Mouse (Mus musculus): Measurements from ENCODE around the gene Kirrel3. TPM values are rescaled to one million over a fixed set of nuclear protein-coding genes. Genes with fewer than 3 reads are reported as not detected.

Gene Kirrel3
- total RNA-seq (2021) (under 1 TPM; 0.35 to 0.48 TPM), polyA plus RNA-seq (2012; rRNA removed) (0.41 and 0.85 TPM in 2 replicates)
- long read RNA-seq, result 0 reads

DNA sequence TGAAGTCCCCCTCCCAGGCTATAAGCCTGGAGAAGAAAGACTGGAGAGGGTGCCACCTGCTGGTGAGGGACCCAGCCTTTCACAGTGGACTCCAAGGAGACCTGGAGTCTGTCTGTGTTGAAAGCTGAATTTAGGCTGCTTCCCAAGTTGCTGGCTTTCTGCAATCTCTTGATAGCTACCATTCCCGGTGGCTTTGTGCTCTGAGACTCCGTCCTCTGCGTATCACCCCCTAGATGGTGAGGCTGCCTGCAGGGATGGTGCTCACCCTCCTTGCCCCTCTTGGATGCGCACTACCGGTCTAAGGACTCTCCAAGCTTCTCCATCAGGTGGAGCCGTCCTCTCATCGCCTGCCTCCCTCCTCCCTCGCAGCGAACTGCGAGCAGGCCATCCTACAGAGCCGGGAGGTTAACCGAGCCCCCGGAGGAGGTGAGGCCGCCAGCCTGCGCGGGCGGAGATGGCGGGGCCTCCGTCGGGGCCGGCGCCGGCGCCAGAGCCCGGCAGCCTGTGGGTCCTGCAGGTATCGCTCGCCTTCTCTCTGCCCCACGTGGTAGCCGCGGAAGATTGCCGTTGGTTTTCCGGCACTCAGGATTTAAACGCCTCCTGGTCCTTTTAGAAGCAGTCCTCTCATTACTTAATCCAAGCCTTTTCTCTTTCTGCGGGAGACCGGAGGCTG, at the start of gene Kirrel3:
Gene Kirrel3 (plus strand): TSS at position 136 of the 673 bp plus-strand sequence.
- DNase-seq, result peak; percentile 60

- no peak for DNase-seq
Measured at GRCm38 (mm10) chr9:34440721-34441120, 45.0 kb upstream of the Kirrel3 start.

DNA sequence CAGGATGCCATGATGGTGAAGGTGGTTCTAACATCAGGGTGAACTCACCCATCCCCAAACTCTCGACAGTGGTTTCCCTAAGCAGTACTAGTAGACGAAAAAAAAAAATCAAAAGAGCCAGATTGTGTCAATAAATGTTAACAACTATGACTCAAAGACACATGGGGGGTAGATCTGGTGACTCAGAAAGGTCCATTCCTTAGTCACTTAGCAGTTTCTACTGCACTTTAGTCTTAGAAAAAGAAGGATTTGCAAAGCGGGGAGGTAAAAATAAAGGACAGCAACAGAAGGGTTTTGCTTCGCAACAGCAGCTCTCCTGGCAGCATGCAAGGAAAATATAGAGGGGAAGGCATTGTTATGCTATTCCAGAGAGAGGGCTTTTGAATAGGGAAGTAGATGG, 41.7 kb upstream of the Kirrel3 start:
- peak; percentile 7 for DNase-seq

- DNase-seq, result no peak
Measured at GRCm38 (mm10) chr9:34446497-34447350, 39.0 kb upstream of the Kirrel3 start.

GRCm38 (mm10) chr9:34447736-34448135, 38.0 kb upstream of the Kirrel3 start:
- DNase-seq, result peak; percentile 13

DNA sequence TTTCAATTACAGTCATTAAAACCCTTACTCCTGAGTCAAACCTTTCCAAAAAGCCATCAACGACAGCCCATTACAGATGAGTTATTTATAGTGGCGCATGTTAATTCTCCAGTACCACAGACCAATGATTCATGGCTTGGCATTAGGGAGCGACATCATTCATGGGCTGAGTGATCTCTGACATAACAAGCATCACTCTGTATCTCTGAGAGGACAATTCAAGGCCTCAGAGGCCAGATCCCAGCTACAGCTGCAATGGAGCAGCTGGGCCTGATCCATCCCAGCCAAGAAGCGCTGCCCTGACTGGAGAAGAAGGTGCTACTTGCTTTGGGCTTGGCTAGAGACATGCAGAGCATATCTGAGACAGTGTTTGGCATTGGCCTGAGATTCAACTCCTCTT, 37.2 kb upstream of the Kirrel3 start:
- DNase-seq, result peak; percentile 44

- no peak for DNase-seq
Measured at GRCm38 (mm10) chr9:34458189-34458588, 27.5 kb upstream of the Kirrel3 start.

- DNase-seq, result no peak
Measured at GRCm38 (mm10) chr9:34459968-34460367, 25.7 kb upstream of the Kirrel3 start.

DNA sequence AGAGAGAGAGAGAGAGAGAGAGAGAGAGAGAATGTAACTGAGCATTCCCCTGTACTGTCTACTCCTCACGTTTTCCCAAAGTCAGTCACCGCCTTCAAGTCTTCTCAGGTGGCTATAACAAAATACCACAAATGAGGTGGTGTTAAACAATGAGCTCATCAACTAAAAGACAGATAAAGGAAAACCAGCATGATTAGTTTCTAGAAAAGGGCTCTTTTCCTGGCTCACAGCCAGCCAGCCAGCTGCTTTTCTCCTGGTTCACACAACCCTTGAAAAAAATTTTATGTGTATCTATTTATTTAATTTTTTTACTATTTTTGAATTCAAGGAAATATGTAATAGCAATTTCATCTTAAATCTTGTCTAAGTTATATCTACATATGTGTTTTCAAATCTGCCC, 22.0 kb upstream of the Kirrel3 start:
- no peak for DNase-seq

DNA sequence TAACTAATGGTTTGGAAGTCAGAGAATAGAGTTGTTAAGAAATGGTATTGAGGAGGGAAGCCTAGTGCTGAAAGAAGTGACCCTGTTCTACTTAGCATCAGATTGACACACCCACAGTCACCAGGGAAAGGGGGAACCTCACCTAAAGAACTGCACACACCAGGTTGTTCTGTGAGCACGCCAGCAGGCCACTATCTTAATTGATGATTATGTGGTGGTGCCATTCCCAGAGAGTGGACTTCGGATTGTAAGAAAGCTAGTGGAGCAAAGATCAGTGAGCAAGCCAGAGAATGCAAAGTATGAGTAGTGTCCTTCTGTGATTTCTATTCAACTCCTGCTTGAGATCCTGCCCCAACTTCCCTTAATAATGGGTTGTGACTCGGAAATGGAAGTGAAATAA, 19.6 kb upstream of the Kirrel3 start:
- DNase-seq, result no peak

DNA sequence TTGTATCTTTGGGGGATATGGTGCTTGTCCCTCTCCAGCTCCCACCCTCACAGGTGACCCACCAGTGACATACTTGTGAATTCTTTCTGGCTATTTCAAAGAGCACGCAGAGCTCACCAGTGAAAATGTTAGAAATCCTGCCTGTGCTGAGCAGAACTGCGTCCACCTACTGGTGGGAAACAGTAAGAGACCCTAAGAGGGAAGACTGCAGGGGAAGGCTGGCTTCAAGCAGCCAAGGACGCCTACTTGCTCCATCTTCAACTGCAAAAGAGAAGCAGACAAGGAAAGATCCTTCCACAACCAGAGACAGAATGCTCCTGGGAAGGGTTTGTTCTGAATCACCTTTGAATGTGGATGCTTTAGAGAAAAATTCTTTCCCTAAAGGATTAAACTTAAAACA, 16.5 kb upstream of the Kirrel3 start:
- no peak for DNase-seq

- peak; percentile 43 for DNase-seq
Measured at GRCm38 (mm10) chr9:34476206-34476605, 9.5 kb upstream of the Kirrel3 start.

DNA sequence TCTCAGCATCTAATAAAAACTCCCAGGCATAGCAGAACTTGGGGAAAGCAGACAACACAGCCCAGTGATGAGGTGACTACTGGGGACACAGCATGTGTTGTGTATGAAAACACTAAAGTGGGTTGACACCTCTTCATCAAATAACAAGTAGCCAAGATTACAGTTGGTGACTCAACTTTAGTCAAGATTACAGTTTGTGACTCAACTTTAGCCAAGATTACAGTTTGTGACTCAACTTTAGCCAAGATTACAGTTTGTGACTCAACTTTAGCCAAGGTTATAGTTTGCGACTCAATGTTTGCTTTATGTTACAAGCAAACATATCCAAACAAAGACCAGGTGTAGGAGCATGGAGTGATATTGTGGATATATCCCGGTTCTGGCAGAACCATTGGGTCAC, 7.2 kb upstream of the Kirrel3 start:
- DNase-seq, result peak; percentile 6

DNA sequence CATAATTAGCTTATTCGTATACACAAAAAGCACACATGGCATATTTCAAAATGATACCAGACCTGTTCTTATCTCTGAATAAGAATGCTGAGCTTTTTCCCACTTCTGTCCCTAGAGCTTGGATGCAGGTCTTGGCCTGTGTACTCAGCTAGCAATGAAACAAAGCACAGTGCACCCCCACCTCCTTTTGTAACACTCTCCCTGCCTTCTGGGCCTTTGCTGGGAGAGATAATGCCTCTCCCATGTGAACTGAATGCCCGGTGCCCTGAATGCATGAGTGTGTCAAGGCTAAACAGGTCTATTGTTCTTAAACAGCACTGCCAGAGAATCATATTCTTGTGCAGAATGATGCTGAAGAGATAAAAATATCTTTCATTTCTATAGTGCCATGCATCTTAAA, 2.5 kb upstream of the Kirrel3 start:
- no peak for DNase-seq

GRCm38 (mm10) chr9:34484665-34485064, 1.0 kb upstream of the Kirrel3 start:
- DNase-seq, result no peak

DNA sequence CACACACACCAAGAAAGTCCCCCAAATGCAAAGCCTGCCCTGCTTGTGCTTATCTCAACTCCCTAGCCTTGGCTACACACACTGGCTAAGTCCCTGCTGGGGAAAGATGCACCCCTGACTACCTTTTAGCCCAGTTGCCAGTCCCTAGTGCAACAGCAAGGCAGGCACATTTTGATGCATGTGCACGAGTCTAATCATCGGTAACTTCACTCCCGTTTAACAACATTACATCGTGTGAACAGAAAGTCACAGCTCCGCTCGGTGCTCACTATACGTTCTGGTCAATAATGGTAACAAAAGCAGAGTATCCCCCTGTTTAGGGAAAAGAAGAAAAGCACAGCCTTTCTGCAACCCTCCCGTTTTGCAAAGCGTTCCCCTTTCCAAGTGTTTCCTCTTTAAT, 2.6 kb downstream of the Kirrel3 start:
- DNase-seq, result no peak

- peak; percentile 61 for DNase-seq
Measured at GRCm38 (mm10) chr9:34488700-34489315, 3.1 kb downstream of the Kirrel3 start.

DNA sequence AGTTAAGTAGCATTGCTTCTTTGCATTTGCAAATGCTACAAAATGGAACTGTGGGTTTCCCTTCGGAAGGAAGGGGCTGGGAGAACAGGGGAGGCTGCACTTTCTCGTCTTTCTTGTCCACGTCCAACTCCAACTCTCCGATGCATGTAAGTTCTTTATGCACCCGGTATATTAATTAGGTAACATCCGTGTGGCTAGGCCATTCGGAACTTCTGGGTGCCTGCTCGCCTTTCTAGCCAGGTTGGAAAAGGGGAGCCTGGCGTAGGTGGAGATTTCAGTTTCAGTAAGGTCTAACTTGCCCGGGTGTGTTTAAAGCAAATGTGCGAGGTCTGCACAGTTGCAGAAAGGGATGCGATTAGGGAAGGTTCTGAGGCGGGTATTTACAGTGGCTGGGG, 3.6 kb downstream of the Kirrel3 start:
- no peak for DNase-seq

- no peak for DNase-seq
Measured at GRCm38 (mm10) chr9:34489760-34490159, 4.1 kb downstream of the Kirrel3 start.

GRCm38 (mm10) chr9:34492121-34492520, 6.4 kb downstream of the Kirrel3 start:
- no peak for DNase-seq

- no peak for DNase-seq
Measured at GRCm38 (mm10) chr9:34493571-34493970, 7.9 kb downstream of the Kirrel3 start.

- DNase-seq, result no peak
Measured at GRCm38 (mm10) chr9:34498126-34498525, 12.4 kb downstream of the Kirrel3 start.

- DNase-seq, result peak; percentile 72
Measured at GRCm38 (mm10) chr9:34498651-34499050, 13.0 kb downstream of the Kirrel3 start.
